Mouse (Mus musculus) CH12.LX (cell line): ENCODE measurements at regions not wholly inside any gene's neighbourhood (a gene's known extent, or its start where the extent isn't known, plus 50 kb on each side); places are given as distances from the start of the nearest gene placed in this dataset.

Experiments used
- DNase-seq: peaks from one replicate; pipeline ENCODE4 v3.0.0-alpha.2; 2013; ENCODE audit errors: extremely low read depth
- H3K27ac ChIP-seq: 2 replicates; pipeline ENCODE4 v1.5.1; 2012; ENCODE audit warnings: low read depth, mild to moderate bottlenecking, control low read depth, moderate library complexity; ENCODE audit not compliant: insufficient read depth
- H3K27me3 ChIP-seq: replicated peaks from 2 replicates; pipeline ENCODE3; 2012; ENCODE audit warnings: inconsistent platforms
- H3K36me3 ChIP-seq, 2 experiments: replicated peaks in 1 of 2; 2 replicates each; pipeline versions ENCODE3 to v1.6.1; 2012; ENCODE audit warnings: inconsistent platforms in 1 of 2, low read length in 1 of 2, mild to moderate bottlenecking in 1 of 2, mixed read lengths in 1 of 2, moderate library complexity in 1 of 2; ENCODE audit not compliant: control insufficient read depth in 1 of 2, insufficient read depth in 1 of 2
- H3K4me1 ChIP-seq, 2 experiments: 2 replicates each; pipeline ENCODE4 v1.6.1; 2012; ENCODE audit warnings: inconsistent platforms in 1 of 2, moderate library complexity in 1 of 2; ENCODE audit not compliant: insufficient read depth in 2 of 2, control insufficient read depth in 1 of 2
- H3K4me2 ChIP-seq: 2 replicates; pipeline ENCODE4 v1.6.1; 2012; ENCODE audit warnings: low read depth, mild to moderate bottlenecking, control low read depth; ENCODE audit not compliant: poor library complexity, insufficient read depth, severe bottlenecking
- H3K4me3 ChIP-seq, 3 experiments: fragments of 150-350 bp in 1 of 3; sonication (generic) in 1 of 3; replicated peaks in 1 of 3; 2 replicates each; pipeline versions ENCODE3 to v1.5.1; 2011 to 2012; ENCODE audit warnings: low read depth in 2 of 3, low read length in 2 of 3, mild to moderate bottlenecking in 2 of 3, moderate library complexity in 2 of 3, control low read depth in 1 of 3, improper control_type of control experiment in 1 of 3, inconsistent platforms in 1 of 3, mixed read lengths in 1 of 3; ENCODE audit not compliant: poor library complexity in 1 of 3
- H3K79me2 ChIP-seq: replicated peaks from 2 replicates; pipeline ENCODE4 v1.6.1; 2012; ENCODE audit warnings: mild to moderate bottlenecking, moderate library complexity; ENCODE audit not compliant: control insufficient read depth, poor library complexity, insufficient read depth, severe bottlenecking; ENCODE audit errors: extremely low read depth
- H3K9ac ChIP-seq: 2 replicates; pipeline ENCODE4 v1.6.1; 2012; ENCODE audit warnings: low read depth, mild to moderate bottlenecking, control low read depth, moderate library complexity; ENCODE audit not compliant: insufficient read depth
- H3K9me3 ChIP-seq: replicated peaks from 2 replicates; pipeline ENCODE3; 2012; ENCODE audit warnings: low read length, inconsistent platforms, mixed read lengths
- CTCF ChIP-seq, 2 experiments: IDR thresholded peaks in 1 of 2; conservative IDR thresholded peaks in 1 of 2; 2 replicates each; pipeline ENCODE4 v1.5.1; 2011 to 2012; ENCODE audit warnings: low read depth in 2 of 2, low read length in 2 of 2, improper control_type of control experiment in 1 of 2, inconsistent platforms in 1 of 2, mild to moderate bottlenecking in 1 of 2, moderate library complexity in 1 of 2
- ELF1 ChIP-seq: IDR thresholded peaks from 2 replicates; pipeline ENCODE4 v1.6.1; 2014; ENCODE audit warnings: low read depth, mild to moderate bottlenecking, inconsistent platforms, low read length, improper control_type of control experiment
- EP300 ChIP-seq: IDR thresholded peaks from 2 replicates; pipeline ENCODE4 v1.6.1; 2011; ENCODE audit warnings: low read length, improper control_type of control experiment
- GABPA ChIP-seq: IDR thresholded peaks from 2 replicates; pipeline ENCODE4 v1.6.1; 2012; ENCODE audit warnings: low read depth, low read length, improper control_type of control experiment, inconsistent platforms; ENCODE audit not compliant: insufficient replicate concordance
- IRF4 ChIP-seq: IDR thresholded peaks from 2 replicates; pipeline ENCODE4 v1.6.1; 2014; ENCODE audit warnings: low read depth, mild to moderate bottlenecking, inconsistent platforms, low read length, improper control_type of control experiment
- JUN ChIP-seq: IDR thresholded peaks from 2 replicates; pipeline ENCODE4 v1.6.1; 2011; ENCODE audit warnings: low read depth, mild to moderate bottlenecking, low read length, improper control_type of control experiment, moderate library complexity; ENCODE audit not compliant: insufficient read depth
- JUND ChIP-seq: conservative IDR thresholded peaks from 2 replicates; pipeline ENCODE4 v1.6.1; 2011; ENCODE audit warnings: low read depth, low read length, improper control_type of control experiment
- MAX ChIP-seq: IDR thresholded peaks from 2 replicates; pipeline ENCODE4 v1.6.1; 2011; ENCODE audit warnings: low read length, improper control_type of control experiment
- MAZ ChIP-seq: IDR thresholded peaks from 2 replicates; pipeline ENCODE4 v1.6.1; 2012; ENCODE audit warnings: low read depth, mild to moderate bottlenecking, inconsistent platforms, low read length, improper control_type of control experiment, moderate library complexity
- MXI1 ChIP-seq: IDR thresholded peaks from 2 replicates; pipeline ENCODE4 v1.6.1; 2011; ENCODE audit warnings: mild to moderate bottlenecking, low read depth, low read length, improper control_type of control experiment
- NELFE ChIP-seq: IDR thresholded peaks from 2 replicates; pipeline ENCODE4 v1.6.1; 2011; ENCODE audit warnings: low read depth, low read length, improper control_type of control experiment
- NRF1 ChIP-seq: IDR thresholded peaks from 2 replicates; pipeline ENCODE4 v1.6.1; 2014; ENCODE audit warnings: low read depth, mild to moderate bottlenecking, inconsistent platforms, low read length, improper control_type of control experiment, moderate library complexity
- PAX5 ChIP-seq: IDR thresholded peaks from 2 replicates; pipeline ENCODE4 v1.6.1; 2012; ENCODE audit warnings: low read length, inconsistent platforms, mixed read lengths
- RAD21 ChIP-seq: IDR thresholded peaks from 2 replicates; pipeline ENCODE4 v1.6.1; 2011; ENCODE audit warnings: low read depth, mild to moderate bottlenecking, low read length, improper control_type of control experiment, moderate library complexity
- USF2 ChIP-seq: conservative IDR thresholded peaks from 2 replicates; pipeline ENCODE4 v1.6.1; 2011; ENCODE audit warnings: low read depth, low read length, improper control_type of control experiment
- dilution Hi-C: fragments of 300-500 bp; cut with MboI; formaldehyde crosslinking; loops from 2 replicates; pipeline ENCODE4 v1.14.3; 2020; ENCODE audit warnings: low sequenced_read_pairs; ENCODE audit not compliant: extremely low pct_unique_long_range_greater_than_20kb, extremely low pct_ligation_motif_present
- in situ Hi-C: fragments of 300-500 bp; cut with MboI; formaldehyde crosslinking; loops from 3 replicates; pipeline ENCODE4 v1.14.3; 2019; ENCODE audit warnings: low sequenced_read_pairs, low pct_ligation_motif_present, low pct_unique_long_range_greater_than_20kb, mixed read lengths

GRCm38 (mm10) chr7:83084496-83085082, 217.5 kb downstream of the Mex3b start:
- no peaks in the 10 kb centered on the region for H3K36me3 ChIP-seq
- dilution Hi-C loops: no loop called here
- no peaks in the 10 kb centered on the region for H3K27me3 ChIP-seq
- TF ChIP-seq MAX (no peak), RAD21 (no peak), NELFE (no peak), MAZ (no peak), USF2 (no peak), MXI1 (no peak), IRF4 (no peak), GABPA (no peak)
- no peaks in the 10 kb centered on the region for H3K9me3 ChIP-seq
- peaks cover 0 to 7% of the 10 kb centered on the region in 2 experiments; a peak in 1 of 4 replicates for H3K4me1 ChIP-seq
- no peak overlapping the region for H3K27ac ChIP-seq
- in situ Hi-C loops: no loop called here
- no peak for DNase-seq
- H3K9ac ChIP-seq: no peak overlapping the region
- no peaks in the 10 kb centered on the region for H3K79me2 ChIP-seq
- no peak overlapping the region for H3K4me3 ChIP-seq
- no peak overlapping the region for H3K4me2 ChIP-seq

GRCm38 (mm10) chr7:83085547-83086158, 218.5 kb downstream of the Mex3b start:
- peaks cover 0 to 11% of the 10 kb centered on the region in 2 experiments; a peak in 1 of 4 replicates for H3K4me1 ChIP-seq
- TF ChIP-seq NELFE (no peak), PAX5 (no peak), EP300 (0 out of 2 replicates have a peak, but pooled peaks have one; percentile 18)
- TF ChIP-seq, all 38 proteins: peak for 1
- Histone ChIP-seq H3K27me3 (no peaks in the 10 kb centered on the region), H3K36me3 (no peaks in the 10 kb centered on the region), H3K27ac (no peak overlapping the region), H3K79me2 (no peaks in the 10 kb centered on the region), H3K4me2 (no peak overlapping the region), H3K4me3 (no peak overlapping the region), H3K9ac (no peak overlapping the region), H3K9me3 (no peaks in the 10 kb centered on the region)
- no peak for DNase-seq
- in situ Hi-C loops: no loop called here
- dilution Hi-C loops: no loop called here

GRCm38 (mm10) chr7:83087408-83087807, 220.3 kb downstream of the Mex3b start:
- no peak overlapping the region for H3K9ac ChIP-seq
- in situ Hi-C loops: no loop called here
- no peaks in the 10 kb centered on the region for H3K36me3 ChIP-seq
- no peak overlapping the region for H3K4me2 ChIP-seq
- H3K9me3 ChIP-seq: no peaks in the 10 kb centered on the region
- no peak for DNase-seq
- no peak for TF ChIP-seq JUN
- no peak for TF ChIP-seq NRF1
- peak; percentile 2 for TF ChIP-seq RAD21
- TF ChIP-seq ELF1: no peak
- TF ChIP-seq GABPA: no peak
- no peak for TF ChIP-seq JUND
- TF ChIP-seq CTCF (conservative IDR thresholded peaks at IDR 0.05 in 1 of 2, IDR thresholded peaks at IDR 0.05 in 1 of 2; ENCODE audit: low read depth in 2 of 2, low read length in 2 of 2): 0 out of 4 replicates have a peak, but pooled peaks of 1 of the 2 experiments have one; percentile 4
- H3K79me2 ChIP-seq: no peaks in the 10 kb centered on the region
- H3K27ac ChIP-seq: no peak overlapping the region
- dilution Hi-C loops: no loop called here
- H3K4me1 ChIP-seq: peaks cover 0 to 11% of the 10 kb centered on the region in 2 experiments; a peak in 1 of 4 replicates
- no peaks in the 10 kb centered on the region for H3K27me3 ChIP-seq
- no peak overlapping the region for H3K4me3 ChIP-seq
